Mouse (Mus musculus): Measurements from ENCODE around the gene Cdk6. TPM values are rescaled to one million over a fixed set of nuclear protein-coding genes. Genes with fewer than 3 reads are reported as not detected.

Gene Cdk6
- total and polyA plus RNA-seq, 3 experiments = 40.4 to 171 (median 50.8) TPM

DNA sequence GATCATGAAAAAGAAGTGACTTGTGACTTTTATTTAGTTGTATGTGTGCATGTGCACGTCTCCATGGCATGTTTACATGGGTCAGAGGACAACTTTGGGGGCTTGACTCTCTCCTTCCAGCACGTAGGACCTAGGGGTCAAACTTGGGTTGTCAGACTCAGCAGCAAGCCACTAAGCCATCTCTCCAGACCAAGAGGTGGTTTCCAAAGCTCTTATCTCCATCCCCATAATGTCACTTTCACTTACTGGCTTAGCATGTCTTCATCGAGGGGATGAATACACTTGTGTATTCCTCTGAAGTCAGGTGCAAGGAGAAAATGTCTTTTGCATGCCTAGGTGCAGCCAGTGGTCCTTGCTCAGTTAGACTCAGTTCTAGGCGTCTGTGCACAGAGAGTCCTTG is 163.2 kb downstream of the Cdk6 start:
- Histone ChIP-seq H3K27me3 (replicated peaks) (no peaks in the 10 kb centered on the region), H3K36me3 (replicated peaks in 1 of 2; ENCODE audit: control insufficient read depth in 1 of 2, insufficient read depth in 1 of 2, low read length in 1 of 2) (peaks cover 5 to 25% of the 10 kb centered on the region in 2 experiments), H3K9me3 (replicated peaks; ENCODE audit: low read length) (peaks cover 3% of the 10 kb centered on the region), H3K4me3 (replicated peaks in 1 of 3; ENCODE audit: low read depth in 2 of 3, low read length in 2 of 3, poor library complexity in 1 of 3) (no peak overlapping the region), H3K4me2 (ENCODE audit: insufficient read depth, low read depth, poor library complexity, severe bottlenecking) (peak overlapping the region; percentile 93), H3K79me2 (replicated peaks; ENCODE audit: control insufficient read depth, extremely low read depth, insufficient read depth, poor library complexity, severe bottlenecking) (peaks cover 69% of the 10 kb centered on the region), H3K27ac (ENCODE audit: insufficient read depth, low read depth) (peak overlapping the region; percentile 54), H3K9ac (ENCODE audit: insufficient read depth, low read depth) (peak overlapping the region; percentile 24; the same call in 1 of the 2 replicates), H3K4me1 (ENCODE audit: control insufficient read depth in 1 of 2, insufficient read depth in 2 of 2) (peaks cover 29 to 93% of the 10 kb centered on the region in 2 experiments)
- in situ Hi-C loops (cut with MboI; ENCODE audit: low pct_ligation_motif_present, low pct_unique_long_range_greater_than_20kb, low sequenced_read_pairs) = no loop called here
- no peak for DNase-seq (ENCODE audit: extremely low read depth)
- TF ChIP-seq ETS1 (conservative IDR thresholded peaks at IDR 0.05; ENCODE audit: low read depth, low read length) (peak; percentile 34; the same call in 1 of the 2 replicates), JUN (IDR thresholded peaks at IDR 0.05; ENCODE audit: insufficient read depth, low read depth, low read length) (no peak), ZMIZ1 (IDR thresholded peaks at IDR 0.05; ENCODE audit: low read depth, low read length) (no peak), SMC3 (IDR thresholded peaks at IDR 0.05; ENCODE audit: low read depth, low read length) (no peak), EP300 (IDR thresholded peaks at IDR 0.05; ENCODE audit: low read length) (no peak), MAX (IDR thresholded peaks at IDR 0.05; ENCODE audit: low read length) (no peak), POLR2A (IDR thresholded peaks at IDR 0.05; ENCODE audit: low read depth, low read length) (no peak), TBP (conservative IDR thresholded peaks at IDR 0.05; ENCODE audit: low read depth, low read length) (no peak), HCFC1 (IDR thresholded peaks at IDR 0.05; ENCODE audit: low read depth, low read length) (no peak), NRF1 (IDR thresholded peaks at IDR 0.05; ENCODE audit: low read depth, low read length) (no peak), KAT2A (IDR thresholded peaks at IDR 0.05; ENCODE audit: insufficient replicate concordance, low read length) (no peak), ELF1 (IDR thresholded peaks at IDR 0.05; ENCODE audit: low read depth, low read length) (no peak), MEF2A (IDR thresholded peaks at IDR 0.05; ENCODE audit: borderline replicate concordance, low read depth, low read length) (peak; percentile 60), BHLHE40 (IDR thresholded peaks at IDR 0.05; ENCODE audit: low read depth, low read length) (peak; percentile 46; the same call in 1 of the 2 replicates)
- dilution Hi-C loops (cut with MboI; ENCODE audit: extremely low pct_ligation_motif_present, extremely low pct_unique_long_range_greater_than_20kb, low sequenced_read_pairs) = no loop called here

DNA sequence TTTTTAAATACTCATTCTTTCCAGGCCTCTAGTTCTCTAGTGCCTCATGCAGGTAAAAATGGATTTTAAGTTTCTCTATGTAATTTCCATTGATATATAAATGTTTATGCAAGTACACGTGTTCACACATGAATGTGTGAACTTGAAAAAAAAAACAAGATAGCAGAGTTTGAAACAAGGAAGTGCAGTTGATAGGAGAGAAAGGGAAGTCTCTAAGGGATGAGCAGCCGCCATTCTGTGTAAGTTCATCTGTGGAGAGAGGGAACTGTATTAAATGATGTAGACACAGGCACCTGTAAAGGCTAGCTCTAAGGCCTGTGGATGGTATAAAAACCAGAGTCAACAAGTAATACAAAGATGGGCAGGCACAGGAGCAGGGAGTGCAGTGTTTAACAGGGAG is 164.3 kb downstream of the Cdk6 start:
- no peak overlapping the region for H3K4me2 ChIP-seq (ENCODE audit: insufficient read depth, low read depth, poor library complexity, severe bottlenecking)
- H3K27me3 ChIP-seq (replicated peaks) = no peaks in the 10 kb centered on the region
- no peak overlapping the region for H3K9ac ChIP-seq (ENCODE audit: insufficient read depth, low read depth)
- peak overlapping the region; percentile 54; the same call in 1 of the 2 replicates for H3K27ac ChIP-seq (ENCODE audit: insufficient read depth, low read depth)
- H3K36me3 ChIP-seq (replicated peaks in 1 of 2; ENCODE audit: control insufficient read depth in 1 of 2, insufficient read depth in 1 of 2, low read length in 1 of 2) = peaks cover 5 to 22% of the 10 kb centered on the region in 2 experiments
- peaks cover 65% of the 10 kb centered on the region for H3K79me2 ChIP-seq (replicated peaks; ENCODE audit: control insufficient read depth, extremely low read depth, insufficient read depth, poor library complexity, severe bottlenecking)
- dilution Hi-C loops (cut with MboI; ENCODE audit: extremely low pct_ligation_motif_present, extremely low pct_unique_long_range_greater_than_20kb, low sequenced_read_pairs) (no loop called here), in situ Hi-C loops (cut with MboI; ENCODE audit: low pct_ligation_motif_present, low pct_unique_long_range_greater_than_20kb, low sequenced_read_pairs) (no loop called here)
- H3K9me3 ChIP-seq (replicated peaks; ENCODE audit: low read length) = peaks cover 3% of the 10 kb centered on the region
- H3K4me1 ChIP-seq (ENCODE audit: control insufficient read depth in 1 of 2, insufficient read depth in 2 of 2) = peaks cover 26 to 93% of the 10 kb centered on the region in 2 experiments
- TF ChIP-seq ELF1 (IDR thresholded peaks at IDR 0.05; ENCODE audit: low read depth, low read length) = peak; percentile 59; the same call in 1 of the 2 replicates
- TF ChIP-seq TBP (conservative IDR thresholded peaks at IDR 0.05; ENCODE audit: low read depth, low read length) = no peak
- TF ChIP-seq NELFE (IDR thresholded peaks at IDR 0.05; ENCODE audit: low read depth, low read length) = no peak
- TF ChIP-seq SIN3A (IDR thresholded peaks at IDR 0.05; ENCODE audit: low read length) = no peak
- no peak for TF ChIP-seq KAT2A (IDR thresholded peaks at IDR 0.05; ENCODE audit: insufficient replicate concordance, low read length)
- TF ChIP-seq JUN (IDR thresholded peaks at IDR 0.05; ENCODE audit: insufficient read depth, low read depth, low read length) = peak; percentile 18; the same call in 1 of the 2 replicates
- peak; percentile 56 for TF ChIP-seq JUND (conservative IDR thresholded peaks at IDR 0.05; ENCODE audit: low read depth, low read length)
- no peak for TF ChIP-seq TCF12 (IDR thresholded peaks at IDR 0.05; ENCODE audit: low read depth, low read length)
- peak; percentile 26; the same call in 1 of the 2 replicates for TF ChIP-seq EP300 (IDR thresholded peaks at IDR 0.05; ENCODE audit: low read length)
- TF ChIP-seq MYC (IDR thresholded peaks at IDR 0.05; ENCODE audit: low read depth, low read length) = peak; percentile 54; the same call in 1 of the 2 replicates
- TF ChIP-seq ZNF384 (IDR thresholded peaks at IDR 0.05; ENCODE audit: low read depth, low read length) = peak; percentile 66; the same call in 1 of the 2 replicates
- DNase-seq (ENCODE audit: extremely low read depth) = no peak
- H3K4me3 ChIP-seq (replicated peaks in 1 of 3; ENCODE audit: low read depth in 2 of 3, low read length in 2 of 3, poor library complexity in 1 of 3) = no peak overlapping the region

Measured in CH12.LX (cell line).